Mouse (Mus musculus): ENCODE data around the gene Gpr88. TPM values are rescaled to one million over a fixed set of nuclear protein-coding genes. Genes with fewer than 3 reads are reported as not detected.
A peak's percentile ranks its signal among the peaks of the same experiment; 100 is the strongest.
"Not testable (repeated sequence)": the region's sequence is repeated elsewhere in the genome, so short reads cannot be mapped to it uniquely, and the experiment has no call there.

The Gpr88 gene
- total RNA-seq, 2 experiments from 2014 or later = 58.0 to 83.2 TPM

GRCm38 (mm10) chr3:116251481-116252254, 1.6 kb downstream of the Gpr88 start:
- intact Hi-C loops (cut with DNase I) = loop anchor here (1.0 to 5.0 kb wide), 2 partner anchors 76 to 209 kb away; no protein-coding TSS in a partner anchor

GRCm38 (mm10) chr3:116249026-116249425, 4.3 kb downstream of the Gpr88 start:
- DNase-seq (ENCODE audit: extremely low spot score in 1 of 2, low spot score in 2 of 2) = peak in 1 of 2 experiments; percentile 39
- intact Hi-C loops (cut with DNase I) = no loop called here

More at GRCm38 (mm10) chr3:116251481-116252254, 1.6 kb downstream of the Gpr88 start:
- peak in 1 of 2 experiments; percentile 62 for DNase-seq (ENCODE audit: extremely low spot score in 1 of 2, low spot score in 2 of 2)

GRCm38 (mm10) chr3:116244476-116244875, 8.8 kb downstream of the Gpr88 start:
- intact Hi-C loops (cut with DNase I) = no loop called here
- DNase-seq (ENCODE audit: extremely low spot score in 1 of 2, low spot score in 2 of 2) = no peak

- no peak for DNase-seq (ENCODE audit: extremely low spot score in 1 of 2, low spot score in 2 of 2)
- intact Hi-C loops (cut with DNase I) = no loop called here
These were observed 10.6 kb downstream of the Gpr88 start for GRCm38 (mm10) chr3:116242685-116243084.

GRCm38 (mm10) chr3:116237527-116237926, 15.8 kb downstream of the Gpr88 start:
- no peak for DNase-seq (ENCODE audit: extremely low spot score in 1 of 2, low spot score in 2 of 2)
- intact Hi-C loops (cut with DNase I) = no loop called here

GRCm38 (mm10) chr3:116236856-116237255, 16.4 kb downstream of the Gpr88 start:
- no peak for DNase-seq (ENCODE audit: extremely low spot score in 1 of 2, low spot score in 2 of 2)
- intact Hi-C loops (cut with DNase I) = no loop called here

GRCm38 (mm10) chr3:116233515-116233914, 19.8 kb downstream of the Gpr88 start:
- no peak for DNase-seq (ENCODE audit: extremely low spot score in 1 of 2, low spot score in 2 of 2)
- intact Hi-C loops (cut with DNase I) = no loop called here

GRCm38 (mm10) chr3:116232763-116233162, 20.5 kb downstream of the Gpr88 start:
- no peak for DNase-seq (ENCODE audit: extremely low spot score in 1 of 2, low spot score in 2 of 2)
- intact Hi-C loops (cut with DNase I) = no loop called here

- intact Hi-C loops (cut with DNase I) = no loop called here
- no peak for DNase-seq (ENCODE audit: extremely low spot score in 1 of 2, low spot score in 2 of 2)
These were observed 24.0 kb downstream of the Gpr88 start for GRCm38 (mm10) chr3:116229336-116229735.

GRCm38 (mm10) chr3:116228360-116229245, 24.7 kb downstream of the Gpr88 start:
- intact Hi-C loops (cut with DNase I) = no loop called here
- DNase-seq (ENCODE audit: extremely low spot score in 1 of 2, low spot score in 2 of 2) = no peak

- intact Hi-C loops (cut with DNase I) = no loop called here
- no peak for DNase-seq (ENCODE audit: extremely low spot score in 1 of 2, low spot score in 2 of 2)
These were observed 25.9 kb downstream of the Gpr88 start for GRCm38 (mm10) chr3:116227383-116227782.

GRCm38 (mm10) chr3:116226915-116227314, 26.4 kb downstream of the Gpr88 start:
- intact Hi-C loops (cut with DNase I) = no loop called here
- no peak for DNase-seq (ENCODE audit: extremely low spot score in 1 of 2, low spot score in 2 of 2)

- DNase-seq (ENCODE audit: extremely low spot score in 1 of 2, low spot score in 2 of 2) = no peak
- intact Hi-C loops (cut with DNase I) = no loop called here
These were observed 30.6 kb downstream of the Gpr88 start for GRCm38 (mm10) chr3:116222511-116223243.

- intact Hi-C loops (cut with DNase I) = no loop called here
These were observed 31.7 kb downstream of the Gpr88 start for GRCm38 (mm10) chr3:116221686-116222010.

GRCm38 (mm10) chr3:116220980-116221685, 32.2 kb downstream of the Gpr88 start:
- intact Hi-C loops (cut with DNase I) = no loop called here
- no peak for DNase-seq (ENCODE audit: extremely low spot score in 1 of 2, low spot score in 2 of 2)

More at GRCm38 (mm10) chr3:116221686-116222010, 31.7 kb downstream of the Gpr88 start:
- no peak for DNase-seq (ENCODE audit: extremely low spot score in 1 of 2, low spot score in 2 of 2)

- intact Hi-C loops (cut with DNase I); DNase-seq (ENCODE audit: extremely low spot score in 1 of 2, low spot score in 2 of 2): not testable (repeated sequence)
These were observed 35.9 kb downstream of the Gpr88 start for GRCm38 (mm10) chr3:116217398-116217797.

- DNase-seq (ENCODE audit: extremely low spot score in 1 of 2, low spot score in 2 of 2) = no peak
- intact Hi-C loops (cut with DNase I) = no loop called here
These were observed 37.0 kb downstream of the Gpr88 start for GRCm38 (mm10) chr3:116216261-116216660.

GRCm38 (mm10) chr3:116211639-116212038, 41.7 kb downstream of the Gpr88 start:
- intact Hi-C loops (cut with DNase I) = no loop called here
- no peak for DNase-seq (ENCODE audit: extremely low spot score in 1 of 2, low spot score in 2 of 2)

GRCm38 (mm10) chr3:116210720-116211121, 42.6 kb downstream of the Gpr88 start:
- intact Hi-C loops (cut with DNase I) = no loop called here
- DNase-seq (ENCODE audit: extremely low spot score in 1 of 2, low spot score in 2 of 2) = no peak

Measured in left cerebral cortex, postnatal 10 days (tissue).